Mouse (Mus musculus) liver, embryonic 12.5 days (tissue): ENCODE data around the gene Lzts2. TPM values are rescaled to one million over a fixed set of nuclear protein-coding genes. Genes with fewer than 3 reads are reported as not detected.
A peak's percentile ranks its signal among the peaks of the same experiment; 100 is the strongest.
"Not testable (repeated sequence)": the region's sequence is repeated elsewhere in the genome, so short reads cannot be mapped to it uniquely, and the experiment has no call there.

ENCODE experiments used
- ATAC-seq: fragments of 200-750 bp; cut with Nextera tagmentation; 2 replicates; pipeline ENCODE4 v1.8.0; 2017; ENCODE audit warnings: moderate number of reproducible peaks, mild to moderate bottlenecking, moderate library complexity
- H3K27ac ChIP-seq: fragments of 300-500 bp; sonication (generic); 2 replicates; pipeline ENCODE4 v1.5.1; 2016; ENCODE audit warnings: mild to moderate bottlenecking
- H3K27me3 ChIP-seq: fragments of 300-500 bp; sonication (generic); replicated peaks from 2 replicates; pipeline ENCODE4 v1.6.1; 2016; ENCODE audit warnings: mild to moderate bottlenecking, moderate library complexity
- H3K36me3 ChIP-seq: fragments of 300-500 bp; sonication (generic); 2 replicates; pipeline ENCODE4 v1.6.1; 2016; ENCODE audit warnings: mild to moderate bottlenecking, moderate library complexity
- H3K4me1 ChIP-seq: fragments of 300-500 bp; sonication (generic); 2 replicates; pipeline ENCODE4 v1.6.1; 2016
- H3K4me2 ChIP-seq: fragments of 300-500 bp; sonication (generic); 2 replicates; pipeline ENCODE4 v1.6.1; 2016; ENCODE audit warnings: mild to moderate bottlenecking, moderate library complexity
- H3K4me3 ChIP-seq: fragments of 300-500 bp; sonication (generic); 2 replicates; pipeline ENCODE4 v1.5.1; 2016; ENCODE audit warnings: mild to moderate bottlenecking, moderate library complexity
- H3K9ac ChIP-seq: fragments of 300-500 bp; sonication (generic); 2 replicates; pipeline ENCODE4 v1.6.1; 2016; ENCODE audit warnings: mild to moderate bottlenecking, moderate library complexity
- H3K9me3 ChIP-seq: fragments of 300-500 bp; sonication (generic); replicated peaks from 2 replicates; pipeline ENCODE4 v1.6.1; 2016; ENCODE audit warnings: mild to moderate bottlenecking, moderate library complexity
- WGBS: fragments of 180-500 bp; shearing (Covaris S2); methylation state at CpG from one replicate; pipeline ENCODE4 v1.1.7; 2016; ENCODE audit not compliant: insufficient replicate concordance; 5-methylcytosine and 5-hydroxymethylcytosine counted together
- polyA plus RNA-seq: library from polyadenylated mRNA; unstranded; fragments of >200 nt; fragmentation: Nextera tagmentation; extraction: Ambion mirVana; gene quantifications from 2 replicates; pipeline ENCODE4 v1.2.1, GENCODE M21; 2016

Gene Lzts2
- polyA plus RNA-seq, 1 experiment from 2014 or later = 18.3 TPM

DNA sequence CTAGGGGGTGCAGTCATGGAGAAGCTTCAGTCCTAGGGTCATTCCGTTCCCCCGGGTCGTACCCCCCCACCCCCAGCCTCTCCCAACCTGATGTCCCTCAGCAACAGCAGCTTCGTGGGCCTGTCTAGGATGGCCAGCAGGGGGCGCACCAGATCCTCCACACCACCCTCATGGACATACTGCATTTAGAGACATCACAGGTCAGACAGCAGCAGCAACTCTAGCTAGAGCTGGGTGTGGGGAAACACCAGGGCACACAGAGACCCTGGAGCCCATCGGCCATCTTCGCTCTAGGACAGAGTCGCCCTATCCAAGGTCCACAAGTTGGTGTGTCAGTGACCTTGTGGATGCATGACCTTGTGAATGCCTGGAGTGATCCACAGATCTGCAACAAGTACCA is 15.9 kb downstream of the Lzts2 start:
- ATAC-seq = peak; percentile 13; the same call in 1 of the 2 replicates
- Histone ChIP-seq H3K4me2 (peak overlapping the region; percentile 55; the same call in 1 of the 2 replicates), H3K27ac (no peak overlapping the region), H3K9ac (no peak overlapping the region), H3K4me3 (no peak overlapping the region), H3K36me3 (peaks cover 28% of the 10 kb centered on the region), H3K4me1 (peaks cover 18% of the 10 kb centered on the region), H3K27me3 (peaks cover 10% of the 10 kb centered on the region; the same call in 1 of the 2 replicates), H3K9me3 (no peaks in the 10 kb centered on the region)
- WGBS = 22% methylated on average over 8 of the region's 8 CpGs

DNA sequence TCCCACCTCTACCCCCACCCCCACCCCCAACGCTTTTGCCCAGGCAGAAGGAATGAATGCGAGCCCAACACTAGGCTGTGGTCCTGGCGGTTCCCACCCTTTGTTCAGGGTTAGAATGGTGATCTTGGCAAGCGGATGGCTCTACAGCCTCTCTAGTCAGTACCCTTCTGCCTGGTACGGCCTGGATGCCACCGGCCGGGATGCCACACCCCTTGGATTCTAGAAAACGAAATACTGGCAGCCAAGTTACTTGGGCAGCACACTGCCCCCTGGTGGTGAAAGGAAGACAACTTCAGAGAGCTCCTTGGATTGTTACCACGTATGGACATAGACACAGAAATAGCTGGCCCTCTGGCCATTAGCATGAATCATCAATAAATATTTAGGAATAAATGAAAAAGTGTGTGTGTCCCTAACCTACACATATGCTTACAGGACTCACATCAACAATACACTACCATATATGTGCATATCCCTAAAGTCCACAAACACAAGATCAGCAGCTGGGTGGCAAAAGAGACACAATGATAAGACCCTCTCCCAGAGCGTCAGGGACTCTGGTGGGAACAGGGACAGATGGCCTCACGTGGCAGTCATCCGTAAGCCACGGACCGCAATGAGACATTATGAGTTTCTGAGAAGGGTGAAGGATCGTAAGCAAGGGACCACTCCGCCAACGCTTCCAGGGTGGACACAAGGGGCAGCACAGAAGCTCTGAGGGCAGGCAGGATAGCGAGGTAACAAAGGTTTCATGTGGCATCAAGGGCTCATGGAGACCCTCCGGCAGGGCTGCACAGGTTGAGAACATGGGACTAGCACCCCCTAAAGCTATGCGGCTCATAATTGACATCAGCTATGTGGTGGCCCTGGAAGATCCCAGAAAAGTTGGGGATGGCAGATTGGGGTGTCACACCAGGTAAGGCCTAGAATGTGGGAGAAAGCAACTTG is 16.8 kb downstream of the Lzts2 start:
- H3K9ac ChIP-seq = no peak overlapping the region
- peaks cover 18% of the 10 kb centered on the region for H3K27me3 ChIP-seq
- peak; percentile 30; the same call in 1 of the 2 replicates for ATAC-seq
- H3K9me3 ChIP-seq = no peaks in the 10 kb centered on the region
- peaks cover 19% of the 10 kb centered on the region for H3K36me3 ChIP-seq
- H3K4me3 ChIP-seq = peak overlapping the region; percentile 18
- WGBS = 37% methylated on average over 20 of the region's 20 CpGs
- peaks cover 18% of the 10 kb centered on the region for H3K4me1 ChIP-seq
- H3K4me2 ChIP-seq = peak overlapping the region; percentile 55
- H3K27ac ChIP-seq = no peak overlapping the region

DNA sequence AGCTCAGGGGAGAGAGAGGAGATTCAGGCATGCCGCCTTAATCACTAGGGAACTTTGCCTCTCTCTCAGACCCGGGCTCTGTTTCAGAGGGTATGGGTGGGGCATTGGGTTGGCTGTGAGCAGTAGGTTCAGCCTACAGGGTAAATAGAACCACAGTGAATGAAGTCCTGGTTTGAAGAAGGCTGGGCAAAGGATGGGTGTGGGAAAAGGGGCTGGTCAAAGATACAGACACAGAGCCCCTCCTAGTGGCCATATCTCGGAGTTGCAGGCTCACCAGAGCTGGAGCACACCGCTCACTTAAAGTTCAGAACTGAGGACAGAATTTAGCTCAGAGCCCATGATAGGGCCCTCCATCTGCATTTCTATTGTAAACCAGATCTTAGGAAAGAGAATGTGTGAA is 17.6 kb downstream of the Lzts2 start:
- no peak overlapping the region for H3K4me3 ChIP-seq
- no peak overlapping the region for H3K9ac ChIP-seq
- H3K9me3 ChIP-seq = no peaks in the 10 kb centered on the region
- no peak overlapping the region for H3K27ac ChIP-seq
- 29% methylated on average over 4 of the region's 4 CpGs for WGBS
- H3K36me3 ChIP-seq = peaks cover 11% of the 10 kb centered on the region
- H3K27me3 ChIP-seq = peaks cover 26% of the 10 kb centered on the region
- H3K4me2 ChIP-seq = no peak overlapping the region
- peaks cover 19% of the 10 kb centered on the region for H3K4me1 ChIP-seq
- peak; percentile 9; the same call in 1 of the 2 replicates for ATAC-seq

- WGBS = 55% methylated on average over 17 of the region's 17 CpGs
- no peak overlapping the region for H3K9ac ChIP-seq
- H3K4me2 ChIP-seq = no peak overlapping the region
- peaks cover 23% of the 10 kb centered on the region for H3K4me1 ChIP-seq
- peaks cover 34% of the 10 kb centered on the region for H3K27me3 ChIP-seq
- H3K4me3 ChIP-seq = no peak overlapping the region
- H3K27ac ChIP-seq = no peak overlapping the region
- ATAC-seq = no peak
- no peaks in the 10 kb centered on the region for H3K9me3 ChIP-seq
- H3K36me3 ChIP-seq = peaks cover 3% of the 10 kb centered on the region
Measured at GRCm38 (mm10) chr19:45032570-45033332, 18.5 kb downstream of the Lzts2 start.

GRCm38 (mm10) chr19:45036867-45037266 is 22.7 kb downstream of the Lzts2 start:
- peak; percentile 46 for ATAC-seq
- H3K27me3 ChIP-seq = peaks cover 60% of the 10 kb centered on the region
- WGBS = 26% methylated on average over 16 of the region's 16 CpGs
- H3K4me3 ChIP-seq = no peak overlapping the region
- H3K4me2 ChIP-seq = no peak overlapping the region
- H3K9ac ChIP-seq = no peak overlapping the region
- peaks cover 5% of the 10 kb centered on the region; the same call in 1 of the 2 replicates for H3K4me1 ChIP-seq
- H3K36me3 ChIP-seq = no peaks in the 10 kb centered on the region
- H3K27ac ChIP-seq = no peak overlapping the region
- no peaks in the 10 kb centered on the region for H3K9me3 ChIP-seq

GRCm38 (mm10) chr19:45038198-45038597 is 24.0 kb downstream of the Lzts2 start:
- H3K4me3 ChIP-seq, H3K9ac ChIP-seq, H3K27ac ChIP-seq, H3K4me2 ChIP-seq, H3K36me3 ChIP-seq, H3K9me3 ChIP-seq, ATAC-seq, H3K4me1 ChIP-seq: not testable (repeated sequence)
- peaks cover 71% of the 10 kb centered on the region for H3K27me3 ChIP-seq
- WGBS = 73% methylated on average over 7 of the region's 7 CpGs

DNA sequence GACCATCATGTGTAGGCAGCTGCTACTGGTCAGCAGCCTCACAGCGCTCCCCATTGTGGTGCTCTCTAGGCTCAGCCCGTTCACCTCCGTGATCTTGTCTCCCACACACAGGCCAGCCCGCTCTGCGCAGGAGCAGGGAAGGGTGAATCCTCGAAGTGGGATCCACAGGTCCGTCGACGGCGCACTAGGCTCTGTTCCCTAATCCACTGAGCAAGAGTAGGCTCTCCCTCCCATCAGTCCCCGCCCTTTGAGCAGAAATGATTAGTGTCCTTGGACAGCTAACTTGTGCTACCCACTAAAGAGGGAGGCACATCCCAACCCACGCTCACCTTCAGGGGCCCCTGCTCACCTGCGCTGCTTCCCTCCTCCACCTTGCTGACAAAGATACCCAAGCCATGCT is 26.0 kb downstream of the Lzts2 start:
- WGBS = 42% methylated on average over 13 of the region's 13 CpGs
- Histone ChIP-seq H3K27me3 (peaks cover 91% of the 10 kb centered on the region), H3K4me3 (no peak overlapping the region), H3K27ac (no peak overlapping the region), H3K9ac (no peak overlapping the region), H3K36me3 (no peaks in the 10 kb centered on the region), H3K4me2 (no peak overlapping the region), H3K9me3 (no peaks in the 10 kb centered on the region), H3K4me1 (peaks cover 5% of the 10 kb centered on the region; the same call in 1 of the 2 replicates)
- no peak for ATAC-seq

DNA sequence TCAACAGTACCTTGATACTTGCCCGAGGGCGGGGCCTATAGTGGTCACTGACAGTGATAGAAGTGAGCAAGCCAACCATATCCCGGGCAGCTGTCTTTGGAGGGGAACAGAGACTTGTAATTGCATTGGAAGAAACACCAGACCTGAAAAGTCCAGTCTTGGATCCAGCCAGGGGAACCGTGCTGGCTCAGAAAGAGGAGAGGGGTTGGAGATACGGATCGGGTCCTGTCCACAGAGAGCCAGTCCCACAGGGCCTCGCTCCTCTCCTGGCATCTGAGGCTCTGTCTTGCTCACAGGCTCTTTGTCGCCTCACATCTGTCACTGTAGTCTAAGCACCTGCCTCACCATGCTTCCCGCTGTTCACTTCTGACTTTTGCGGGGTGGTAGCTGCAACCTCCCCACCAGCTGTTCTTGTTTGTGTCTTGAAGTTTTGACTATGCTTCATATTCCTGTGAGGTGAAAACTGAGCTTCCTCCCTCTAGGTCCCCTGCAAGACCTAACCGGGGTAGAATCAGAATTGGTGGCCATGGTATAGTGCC is 30.2 kb downstream of the Lzts2 start:
- Histone ChIP-seq H3K27ac (no peak overlapping the region), H3K4me1 (peaks cover 31% of the 10 kb centered on the region), H3K4me3 (no peak overlapping the region), H3K4me2 (no peak overlapping the region), H3K9me3 (no peaks in the 10 kb centered on the region), H3K27me3 (peaks cover 88% of the 10 kb centered on the region), H3K9ac (no peak overlapping the region), H3K36me3 (no peaks in the 10 kb centered on the region)
- 49% methylated on average over 11 of the region's 11 CpGs for WGBS
- ATAC-seq = no peak

DNA sequence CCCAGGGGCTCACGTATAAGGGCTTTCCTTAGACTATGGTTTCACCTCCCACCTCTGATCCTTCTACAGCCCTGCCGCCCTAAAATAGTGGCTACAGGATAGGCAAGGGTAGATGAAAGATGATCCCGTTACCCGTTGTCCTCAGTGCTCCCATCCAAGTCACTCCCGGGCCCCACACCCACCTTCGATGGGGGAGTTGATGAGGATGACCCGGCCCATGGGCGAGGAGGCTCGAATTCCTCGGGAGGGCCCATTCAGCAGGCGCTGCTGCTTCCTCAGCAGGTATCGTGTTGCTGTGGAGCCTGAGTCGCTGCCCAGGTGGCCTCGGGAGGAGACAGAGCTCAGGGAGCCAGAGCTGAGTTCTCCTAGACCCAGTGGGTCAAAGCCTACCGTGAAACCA is 31.0 kb downstream of the Lzts2 start:
- H3K27ac ChIP-seq = no peak overlapping the region
- H3K4me2 ChIP-seq = no peak overlapping the region
- no peak overlapping the region for H3K9ac ChIP-seq
- 34% methylated on average over 15 of the region's 15 CpGs for WGBS
- H3K27me3 ChIP-seq = peaks cover 86% of the 10 kb centered on the region
- peaks cover 31% of the 10 kb centered on the region for H3K4me1 ChIP-seq
- H3K4me3 ChIP-seq = no peak overlapping the region
- no peak for ATAC-seq
- no peaks in the 10 kb centered on the region for H3K36me3 ChIP-seq
- H3K9me3 ChIP-seq = no peaks in the 10 kb centered on the region

- peaks cover 84% of the 10 kb centered on the region for H3K27me3 ChIP-seq
- H3K4me1 ChIP-seq = peaks cover 31% of the 10 kb centered on the region
- no peaks in the 10 kb centered on the region for H3K36me3 ChIP-seq
- WGBS = 69% methylated on average over 5 of the region's 5 CpGs
- H3K9me3 ChIP-seq = no peaks in the 10 kb centered on the region
- H3K4me2 ChIP-seq = peak within 1 kb of the TSS; percentile 85
- ATAC-seq = no peak
- no peak within 1 kb of the TSS for H3K27ac ChIP-seq
- no peak within 1 kb of the TSS; the same call in 1 of the 2 replicates for H3K9ac ChIP-seq
- H3K4me3 ChIP-seq = peak within 1 kb of the TSS; percentile 57
Measured at GRCm38 (mm10) chr19:45045651-45046050, 31.4 kb downstream of the Lzts2 start, which contains the start of gene Pdzd7. Gene Pdzd7 (minus strand): TSS chr19:45045717.

DNA sequence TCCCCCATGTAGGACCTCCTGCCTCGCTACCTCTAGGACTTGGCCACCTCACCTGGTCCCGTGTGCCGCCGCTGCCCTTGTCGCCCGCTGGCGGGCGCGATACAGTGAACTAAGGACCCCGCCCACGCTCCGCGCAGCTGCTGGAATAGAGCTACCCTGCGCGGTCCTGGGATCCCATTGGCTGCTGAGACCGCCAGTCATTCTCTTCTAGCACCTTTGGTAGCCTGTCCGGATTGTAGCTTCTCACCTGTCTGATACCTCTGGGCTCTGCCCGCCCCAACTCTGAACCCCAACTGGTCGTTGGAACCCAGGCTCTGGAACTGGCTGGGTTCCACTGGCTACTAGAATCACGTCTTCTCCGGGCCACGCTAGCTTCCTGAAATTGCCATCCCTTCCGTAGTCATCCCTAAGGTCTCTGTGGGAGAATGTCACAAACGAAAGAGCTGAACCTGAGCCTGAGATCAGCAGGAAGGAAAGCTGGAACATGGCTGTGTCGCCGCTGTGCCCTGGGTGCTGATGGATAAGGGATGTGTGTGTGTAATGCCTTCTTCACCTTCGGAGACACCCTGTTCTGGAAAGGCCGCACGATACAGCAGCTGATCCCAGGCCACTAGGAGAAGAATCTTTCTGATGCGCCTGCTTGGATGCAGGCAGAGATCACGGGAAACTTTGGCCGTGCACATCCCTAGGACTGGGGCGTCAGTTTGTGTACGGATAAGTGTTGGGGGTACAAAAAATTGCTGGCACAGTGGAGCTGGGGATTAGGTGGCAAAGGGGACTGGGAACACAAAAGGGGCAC is 32.5 kb downstream of the Lzts2 start:
- peak overlapping the region; percentile 85 for H3K4me2 ChIP-seq
- H3K27me3 ChIP-seq = peaks cover 74% of the 10 kb centered on the region
- peak overlapping the region; percentile 43 for H3K9ac ChIP-seq
- H3K9me3 ChIP-seq = no peaks in the 10 kb centered on the region
- H3K27ac ChIP-seq = 0 out of 2 replicates have a peak overlapping the region, but pooled peaks have one; percentile 55
- no peaks in the 10 kb centered on the region for H3K36me3 ChIP-seq
- peak overlapping the region; percentile 57 for H3K4me3 ChIP-seq
- ATAC-seq = peak; percentile 44; the same call in 1 of the 2 replicates
- peaks cover 31% of the 10 kb centered on the region for H3K4me1 ChIP-seq
- 5% methylated on average over 34 of the region's 34 CpGs for WGBS
